Mouse (Mus musculus) liver, embryonic 16.5 days (tissue): ENCODE measurements at regions not wholly inside any gene's neighbourhood (a gene's known extent, or its start where the extent isn't known, plus 50 kb on each side); places are given as distances from the start of the nearest gene placed in this dataset.

ENCODE experiments used
- ATAC-seq: fragments of 200-750 bp; cut with Nextera tagmentation; 2 replicates; pipeline ENCODE4 v1.8.0; 2017; ENCODE audit warnings: low read depth, mild to moderate bottlenecking, moderate number of reproducible peaks, moderate library complexity
- H3K27ac ChIP-seq: fragments of 300-500 bp; sonication (generic); 2 replicates; pipeline ENCODE4 v1.5.1; 2014; ENCODE audit warnings: mild to moderate bottlenecking, low read length
- H3K27me3 ChIP-seq: fragments of 300-500 bp; sonication (generic); 2 replicates; pipeline ENCODE4 v1.6.1; 2014; ENCODE audit warnings: low read depth, low read length, mixed read lengths; ENCODE audit not compliant: control insufficient read depth, insufficient read depth
- H3K36me3 ChIP-seq: fragments of 300-500 bp; sonication (generic); 2 replicates; pipeline ENCODE4 v1.6.1; 2014; ENCODE audit warnings: mild to moderate bottlenecking; ENCODE audit not compliant: control insufficient read depth, insufficient read depth
- H3K4me1 ChIP-seq: fragments of 300-500 bp; sonication (generic); 2 replicates; pipeline ENCODE4 v1.6.1; 2014; ENCODE audit warnings: low read depth, low read length, mixed read lengths; ENCODE audit not compliant: control insufficient read depth
- H3K4me2 ChIP-seq: fragments of 300-500 bp; sonication (generic); 2 replicates; pipeline ENCODE4 v1.6.1; 2014; ENCODE audit warnings: low read depth, low read length, mixed read lengths
- H3K4me3 ChIP-seq: fragments of 300-500 bp; sonication (generic); 2 replicates; pipeline ENCODE4 v1.5.1; 2014; ENCODE audit warnings: low read depth, mild to moderate bottlenecking, low read length
- H3K9ac ChIP-seq: fragments of 300-500 bp; sonication (generic); 2 replicates; pipeline ENCODE4 v1.6.1; 2014; ENCODE audit warnings: low read depth, low read length
- H3K9me3 ChIP-seq: fragments of 300-500 bp; sonication (generic); replicated peaks from 2 replicates; pipeline ENCODE4 v1.6.1; 2016; ENCODE audit warnings: low read length; ENCODE audit not compliant: control insufficient read depth
- WGBS: fragments of 180-500 bp; shearing (Covaris S2); extraction: QIAGEN DNeasy Blood & Tissue Kit; methylation state at CpG from one replicate; pipeline ENCODE4 v1.1.7; 2014; ENCODE audit not compliant: insufficient replicate concordance; 5-methylcytosine and 5-hydroxymethylcytosine counted together

DNA sequence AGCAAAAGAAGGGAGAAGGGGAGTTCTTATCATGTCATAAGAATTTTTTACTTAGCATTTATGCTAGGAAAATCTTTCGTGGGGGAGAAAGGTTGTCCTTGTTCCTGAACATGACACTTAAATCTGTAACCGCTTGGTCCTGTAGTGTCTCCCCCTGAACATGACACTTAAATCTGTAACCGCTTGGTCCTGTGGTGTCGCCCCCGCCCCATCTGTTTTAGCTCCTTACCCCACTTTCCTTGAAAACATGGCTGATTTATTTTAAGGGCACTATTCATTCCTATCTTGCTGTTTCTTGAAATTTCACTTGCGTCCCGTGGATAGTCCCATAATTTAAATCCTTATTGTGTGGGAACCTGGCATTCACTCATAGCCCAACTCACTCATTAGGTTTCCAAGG is 82.2 kb downstream of the Rap2a start:
- no peak overlapping the region for H3K4me2 ChIP-seq
- no peaks in the 10 kb centered on the region for H3K4me1 ChIP-seq
- no peaks in the 10 kb centered on the region for H3K36me3 ChIP-seq
- no peak overlapping the region for H3K27ac ChIP-seq
- WGBS = 76% methylated on average over 7 of the region's 7 CpGs
- H3K27me3 ChIP-seq = no peaks in the 10 kb centered on the region
- H3K9me3 ChIP-seq = no peaks in the 10 kb centered on the region
- no peak overlapping the region for H3K9ac ChIP-seq
- no peak overlapping the region for H3K4me3 ChIP-seq
- ATAC-seq = no peak

DNA sequence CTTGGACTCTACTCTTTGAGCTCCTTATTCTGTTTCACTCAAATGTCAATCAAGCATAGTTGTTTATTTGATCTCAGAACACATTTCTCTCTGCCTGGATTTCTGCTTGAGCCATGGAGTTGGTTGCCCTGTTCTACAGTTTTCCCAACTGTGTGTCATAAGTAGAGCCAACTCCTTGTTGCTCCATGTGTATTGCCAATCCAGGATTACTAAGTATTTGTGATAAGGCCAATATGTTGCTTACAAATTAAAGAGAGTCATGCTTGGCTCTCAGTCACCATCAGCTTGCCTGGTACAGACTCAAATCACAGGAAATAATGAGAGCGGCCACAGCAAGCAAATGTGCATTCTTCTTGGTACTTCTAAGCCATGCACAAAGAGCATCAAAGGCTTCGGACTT is 82.7 kb downstream of the Rap2a start:
- no peaks in the 10 kb centered on the region for H3K4me1 ChIP-seq
- H3K4me2 ChIP-seq = no peak overlapping the region
- H3K4me3 ChIP-seq = no peak overlapping the region
- H3K27ac ChIP-seq = no peak overlapping the region
- H3K9ac ChIP-seq = no peak overlapping the region
- 72% methylated on average over 2 of the region's 2 CpGs for WGBS
- ATAC-seq = no peak
- H3K36me3 ChIP-seq = no peaks in the 10 kb centered on the region
- no peaks in the 10 kb centered on the region for H3K9me3 ChIP-seq
- H3K27me3 ChIP-seq = no peaks in the 10 kb centered on the region

DNA sequence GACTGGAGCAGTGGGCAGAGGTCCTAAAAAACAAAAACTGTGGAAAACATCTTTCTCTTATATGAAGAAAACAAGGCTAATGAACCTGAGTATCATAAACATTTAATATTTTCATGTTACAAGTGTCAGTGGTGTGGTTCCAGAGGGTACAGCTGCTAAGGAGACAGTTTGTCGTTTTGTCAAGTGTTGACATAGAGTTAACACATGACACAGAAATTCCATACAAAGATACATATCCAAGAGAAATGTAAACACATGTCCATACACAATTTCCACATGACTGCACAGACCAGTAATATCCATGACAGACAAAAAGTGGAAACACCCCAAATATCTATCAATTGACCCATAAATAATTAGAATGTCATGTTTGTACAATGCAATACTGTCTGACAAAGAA is 88.7 kb downstream of the Rap2a start:
- no peak for ATAC-seq
- WGBS = 35% methylated on average over 1 of the region's 1 CpGs

DNA sequence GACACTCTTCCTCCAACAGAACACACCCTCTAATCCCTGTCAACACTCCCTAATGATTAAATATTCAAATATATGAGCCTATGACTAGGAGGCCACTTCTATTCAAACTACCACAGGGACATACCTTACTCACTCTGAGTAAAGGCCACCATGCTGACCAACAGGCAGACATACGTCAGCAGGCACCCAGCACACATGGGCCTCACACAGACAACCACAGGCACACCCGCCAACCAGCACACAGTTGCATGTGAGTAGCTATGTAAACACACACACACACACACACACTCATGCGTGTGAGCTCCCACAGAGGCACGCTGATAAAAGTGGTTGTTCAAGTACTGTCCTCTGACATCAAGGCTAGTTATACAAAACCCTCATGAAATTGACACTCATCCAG is 89.8 kb downstream of the Rap2a start:
- ATAC-seq = no peak
- Histone ChIP-seq H3K36me3 (no peaks in the 10 kb centered on the region), H3K4me1 (no peaks in the 10 kb centered on the region), H3K4me3 (no peak overlapping the region), H3K27ac (no peak overlapping the region), H3K4me2 (no peak overlapping the region), H3K9ac (no peak overlapping the region), H3K27me3 (no peaks in the 10 kb centered on the region), H3K9me3 (no peaks in the 10 kb centered on the region)
- 59% methylated on average over 4 of the region's 4 CpGs for WGBS

More for the DNA sequence above, 88.7 kb downstream of the Rap2a start:
- Histone ChIP-seq H3K36me3 (no peaks in the 10 kb centered on the region), H3K4me3 (no peak overlapping the region), H3K27ac (no peak overlapping the region), H3K27me3 (no peaks in the 10 kb centered on the region), H3K4me2 (no peak overlapping the region), H3K9ac (no peak overlapping the region), H3K4me1 (no peaks in the 10 kb centered on the region), H3K9me3 (no peaks in the 10 kb centered on the region)

DNA sequence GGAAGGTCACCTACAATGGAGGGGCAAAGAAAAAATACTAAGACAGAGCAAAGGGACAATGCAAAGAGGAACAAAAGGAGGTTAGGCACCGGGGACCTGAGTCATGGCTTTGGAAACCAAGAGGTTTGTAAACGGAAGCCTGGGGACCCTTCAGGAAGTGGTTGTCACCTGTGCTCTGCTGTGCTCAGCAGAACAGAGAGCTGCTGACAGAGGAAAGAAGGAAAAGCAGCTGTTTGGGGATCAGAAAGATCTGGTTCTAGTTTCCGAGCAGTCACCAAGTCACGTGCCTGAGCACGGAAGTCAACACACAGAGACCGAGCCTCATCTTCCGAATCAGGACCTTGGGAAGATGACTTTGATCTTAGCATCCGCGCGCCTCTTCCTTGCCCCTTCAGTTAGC is 94.0 kb downstream of the Rap2a start:
- Histone ChIP-seq H3K9ac (no peak overlapping the region), H3K9me3 (no peaks in the 10 kb centered on the region), H3K36me3 (no peaks in the 10 kb centered on the region), H3K27ac (no peak overlapping the region), H3K4me1 (no peaks in the 10 kb centered on the region), H3K27me3 (no peaks in the 10 kb centered on the region), H3K4me2 (0 out of 2 replicates have a peak overlapping the region, but pooled peaks have one; percentile 9), H3K4me3 (no peak overlapping the region)
- 16% methylated on average over 10 of the region's 10 CpGs for WGBS
- peak; percentile 54 for ATAC-seq

DNA sequence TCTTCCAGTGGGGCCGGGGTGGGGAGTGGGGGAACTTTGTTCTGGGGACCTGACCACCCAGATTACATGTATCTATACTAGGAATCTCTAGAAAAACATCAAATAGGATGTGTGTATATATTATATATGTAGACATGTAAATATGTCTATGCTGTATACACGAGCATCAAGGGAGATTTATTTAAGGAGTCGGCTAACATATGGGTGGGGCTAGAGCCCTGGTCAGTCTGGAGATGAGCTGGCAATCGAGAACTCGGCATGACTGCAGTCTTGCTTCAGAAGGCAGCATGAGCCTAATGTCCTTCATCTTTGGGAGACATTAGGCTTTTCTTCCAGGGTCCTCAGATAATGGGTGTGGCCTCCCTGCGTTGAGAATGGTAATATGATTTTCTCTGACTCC is 97.0 kb downstream of the Rap2a start:
- no peaks in the 10 kb centered on the region for H3K27me3 ChIP-seq
- H3K36me3 ChIP-seq = no peaks in the 10 kb centered on the region
- no peaks in the 10 kb centered on the region for H3K9me3 ChIP-seq
- H3K9ac ChIP-seq = no peak overlapping the region
- H3K27ac ChIP-seq = no peak overlapping the region
- 60% methylated on average over 6 of the region's 6 CpGs for WGBS
- no peak for ATAC-seq
- no peak overlapping the region for H3K4me3 ChIP-seq
- no peak overlapping the region for H3K4me2 ChIP-seq
- no peaks in the 10 kb centered on the region for H3K4me1 ChIP-seq

DNA sequence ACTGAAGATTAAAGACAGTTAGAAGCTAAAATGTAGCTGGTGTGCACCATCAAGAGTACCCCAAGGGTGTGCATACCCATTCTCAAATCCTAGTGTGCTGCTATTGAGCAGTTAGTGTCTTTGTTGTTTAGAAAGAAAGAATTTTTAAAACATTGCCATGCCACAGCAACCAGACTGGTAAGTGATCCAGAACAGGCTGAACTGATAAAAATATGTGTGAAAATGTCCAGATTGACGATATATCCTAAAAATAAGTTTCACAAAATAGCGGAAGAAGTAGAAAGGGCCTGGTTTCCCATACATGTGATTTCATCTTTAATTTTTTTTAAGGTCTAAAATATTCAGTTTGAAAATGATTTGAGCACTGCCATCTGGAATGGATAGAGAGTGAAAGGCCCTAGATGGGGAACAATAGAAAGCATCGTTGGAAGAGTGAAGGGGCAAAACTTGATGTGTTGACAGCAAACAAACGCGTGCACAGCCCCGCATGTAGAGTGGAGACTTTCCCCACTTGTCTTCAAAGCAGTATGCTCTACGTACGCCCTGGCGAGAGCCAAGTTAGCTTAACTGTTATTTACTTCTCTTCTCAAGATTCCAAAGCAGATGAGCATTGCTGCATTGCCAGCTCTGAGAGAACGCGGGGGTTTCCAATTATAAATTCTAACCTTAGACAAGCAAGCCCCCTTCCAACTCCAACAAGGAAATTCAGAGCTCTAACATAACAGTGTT is 100.3 kb downstream of the Rap2a start:
- Histone ChIP-seq H3K9me3 (no peaks in the 10 kb centered on the region), H3K9ac (no peak overlapping the region), H3K4me1 (no peaks in the 10 kb centered on the region), H3K36me3 (no peaks in the 10 kb centered on the region), H3K27ac (no peak overlapping the region), H3K4me2 (no peak overlapping the region), H3K4me3 (no peak overlapping the region), H3K27me3 (no peaks in the 10 kb centered on the region)
- 69% methylated on average over 11 of the region's 11 CpGs for WGBS
- ATAC-seq = no peak

DNA sequence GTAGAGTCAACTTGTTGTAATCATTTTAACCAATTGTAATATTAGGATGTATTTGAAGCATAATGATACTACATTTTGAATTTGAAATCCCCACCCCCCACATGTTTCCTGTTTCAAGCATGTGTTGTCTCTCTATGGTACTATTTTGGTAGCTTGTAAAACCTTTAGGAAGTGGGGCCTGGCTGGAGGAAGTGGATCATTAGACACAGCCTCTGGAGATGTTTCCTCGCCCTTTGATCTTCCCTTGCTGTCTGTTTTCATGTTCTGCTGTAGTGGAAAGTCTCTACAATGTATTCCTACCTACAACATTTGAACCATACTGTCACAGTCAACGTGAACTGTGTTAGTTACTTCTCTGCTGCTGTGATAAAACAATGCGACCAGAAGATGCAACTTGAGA is 105.6 kb downstream of the Rap2a start:
- ATAC-seq = no peak
- no peak overlapping the region for H3K4me2 ChIP-seq
- no peak overlapping the region for H3K4me3 ChIP-seq
- H3K9ac ChIP-seq = no peak overlapping the region
- H3K27ac ChIP-seq = no peak overlapping the region
- no peaks in the 10 kb centered on the region for H3K4me1 ChIP-seq
- H3K27me3 ChIP-seq = no peaks in the 10 kb centered on the region
- no peaks in the 10 kb centered on the region for H3K36me3 ChIP-seq
- H3K9me3 ChIP-seq = no peaks in the 10 kb centered on the region
- 25% methylated on average over 3 of the region's 3 CpGs for WGBS

DNA sequence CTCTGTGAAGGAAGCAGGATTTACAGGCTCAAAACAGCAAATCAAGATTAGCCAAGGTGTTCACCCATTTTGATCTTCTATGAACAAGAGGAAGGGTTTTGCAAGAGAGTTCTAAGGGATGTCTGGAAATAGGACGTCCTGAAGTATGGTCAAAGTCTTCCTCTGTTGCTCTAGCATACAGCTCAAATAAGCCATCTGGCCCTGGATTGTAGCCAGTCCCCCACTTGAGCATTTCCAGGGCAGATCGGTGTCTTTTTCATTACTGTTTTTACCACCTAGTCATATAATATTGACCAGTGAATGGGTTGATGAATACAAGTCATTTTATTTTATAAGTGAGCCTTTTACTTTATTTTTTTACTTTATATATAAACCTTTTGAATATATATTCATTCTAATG is 113.9 kb downstream of the Rap2a start:
- Histone ChIP-seq H3K4me1 (no peaks in the 10 kb centered on the region), H3K27ac (no peak overlapping the region), H3K9me3 (no peaks in the 10 kb centered on the region), H3K4me2 (no peak overlapping the region), H3K36me3 (no peaks in the 10 kb centered on the region), H3K4me3 (no peak overlapping the region), H3K27me3 (no peaks in the 10 kb centered on the region), H3K9ac (no peak overlapping the region)
- no peak for ATAC-seq
- 68% methylated on average over 2 of the region's 2 CpGs for WGBS
